Mouse (Mus musculus) activated CD4-positive, CD25-positive, alpha-beta regulatory T cell, adult 4 months (primary cell): ENCODE data around the gene Olfr1006. TPM values are rescaled to one million over a fixed set of nuclear protein-coding genes. Genes with fewer than 3 reads are reported as not detected.
"Not testable (repeated sequence)": the region's sequence is repeated elsewhere in the genome, so short reads cannot be mapped to it uniquely, and the experiment has no call there.

Experiments used
- ATAC-seq: one replicate; pipeline ENCODE4 v1.8.0; 2017
- polyA plus RNA-seq, 2 experiments: library from polyadenylated mRNA; unstranded; fragments of 100-300 nt; shearing (Covaris generic); gene quantifications; one replicate each; pipeline ENCODE4 v1.2.1; 2017

Olfr1006 gene
- not detected for polyA plus RNA-seq

DNA sequence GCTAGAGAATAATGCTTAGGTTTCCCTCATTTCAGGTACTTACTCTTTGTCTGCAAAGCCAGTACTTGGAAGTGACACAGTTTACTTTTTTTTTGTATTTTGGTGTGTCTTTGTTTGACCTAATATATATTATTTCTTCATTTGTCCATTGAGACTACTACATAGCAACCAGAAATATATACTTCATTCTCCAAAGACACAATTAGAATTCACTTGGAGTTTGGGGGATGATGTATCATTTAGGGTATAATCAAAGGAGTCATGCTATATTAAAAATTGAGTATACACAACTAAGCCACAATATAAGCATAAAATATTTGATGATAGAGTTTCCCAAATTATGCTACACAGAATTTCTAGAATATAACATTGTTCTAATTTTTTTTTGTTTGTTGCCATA, at the start of gene Olfr1006:
Olfr1006 (minus strand) TSS at position 101 of the 400 bp plus-strand sequence.
- no peak for ATAC-seq

DNA sequence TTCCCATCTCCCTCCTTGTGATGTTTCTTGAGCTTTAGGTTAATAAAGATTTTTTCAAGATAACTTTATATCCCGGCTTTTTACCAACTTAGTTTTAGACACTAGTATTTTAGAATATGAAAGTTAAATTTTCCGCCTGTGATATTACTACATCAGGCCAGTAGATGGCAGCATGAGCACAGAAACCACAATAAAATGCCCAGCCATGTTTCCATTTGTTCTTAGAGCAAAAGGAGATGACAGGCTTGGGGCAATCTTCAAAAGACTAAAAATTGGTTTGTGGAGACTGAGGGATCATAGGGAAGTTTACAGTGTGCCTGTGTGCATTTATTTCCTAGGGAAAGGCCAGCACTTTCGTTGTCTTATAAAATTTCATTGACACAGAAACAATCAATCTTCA, 47.2 kb upstream of the Olfr1006 start:
- ATAC-seq = no peak

DNA sequence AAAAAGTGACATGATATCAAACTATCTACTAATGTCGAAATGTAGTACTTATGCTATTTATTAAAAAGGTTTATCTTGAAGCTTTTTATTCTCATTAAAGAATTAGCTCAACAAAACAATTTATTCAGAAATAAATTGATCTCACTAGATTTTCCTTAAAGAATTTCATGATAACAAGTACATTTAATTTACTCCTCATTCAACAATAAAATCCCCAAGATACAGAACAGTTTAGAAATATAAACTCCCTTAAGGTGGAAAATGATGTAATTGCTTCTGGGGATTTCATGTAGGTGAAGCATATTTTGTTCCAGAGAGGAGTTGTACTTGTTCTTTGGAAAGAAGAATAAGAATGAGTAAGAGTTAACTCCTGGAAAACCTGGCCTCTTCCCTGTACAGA, 36.6 kb upstream of the Olfr1006 start, which contains the start of gene Olfr1009:
Olfr1009 (plus strand) TSS at position 301 of the 400 bp plus-strand sequence.
- ATAC-seq = no peak

DNA sequence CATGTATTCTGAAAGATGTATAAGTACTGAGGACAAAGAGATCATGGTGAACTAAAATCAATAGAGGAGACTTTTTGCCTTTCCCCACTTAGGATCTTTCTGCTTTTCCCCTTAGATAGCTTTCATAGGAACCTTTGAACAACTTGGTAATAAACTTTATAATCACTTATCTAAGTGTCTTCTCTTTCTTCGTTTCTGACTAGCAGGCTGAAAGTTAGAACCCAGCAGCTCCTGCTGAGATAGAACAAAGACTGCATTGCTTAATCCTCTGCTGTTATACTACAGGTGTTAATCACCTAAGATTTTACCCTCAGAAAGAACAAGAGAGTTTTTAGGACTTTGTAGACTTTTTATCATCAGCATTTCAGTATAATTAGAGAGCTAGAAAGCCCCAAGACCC, 32.6 kb upstream of the Olfr1006 start:
- ATAC-seq = no peak

DNA sequence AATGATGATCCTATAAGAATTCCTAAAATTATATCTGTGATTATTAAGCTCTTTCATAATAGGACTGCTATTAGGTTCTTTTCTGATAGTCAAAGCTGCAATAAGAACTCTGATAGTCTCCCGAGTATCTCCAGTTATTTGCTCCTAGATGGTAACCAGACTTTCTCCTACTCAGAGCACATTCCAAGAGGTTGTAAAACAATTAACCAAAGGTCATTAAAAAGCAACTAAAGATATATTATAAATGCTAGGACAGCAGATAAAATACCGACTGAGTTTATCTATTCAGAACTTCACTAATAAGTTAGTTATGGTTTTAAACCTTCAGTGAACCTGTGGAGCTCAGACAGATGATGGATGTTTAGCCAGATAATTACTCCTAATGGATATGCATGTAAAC, 32.1 kb upstream of the Olfr1006 start:
- not testable (repeated sequence) for ATAC-seq

DNA sequence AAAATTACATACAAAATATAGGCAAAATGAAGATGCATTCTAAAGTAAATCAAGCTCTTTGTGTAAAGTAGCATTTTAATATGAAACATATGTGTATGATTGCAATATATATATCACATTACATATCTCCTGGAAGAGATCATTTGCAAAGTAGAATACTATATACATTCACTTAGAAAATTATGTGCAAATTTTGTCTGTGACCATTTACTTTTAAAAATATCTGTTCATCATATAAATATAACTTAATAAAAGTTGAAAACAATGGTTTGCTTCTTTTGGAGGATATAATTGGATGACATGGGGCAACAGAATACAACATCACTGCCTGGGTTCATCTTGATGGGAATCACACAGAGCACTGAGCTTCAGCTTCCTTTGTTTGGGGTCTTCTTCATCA, 10.6 kb upstream of the Olfr1006 start, which contains the start of gene Olfr1008:
Olfr1008 (plus strand) TSS at position 301 of the 400 bp plus-strand sequence.
- ATAC-seq = no peak

DNA sequence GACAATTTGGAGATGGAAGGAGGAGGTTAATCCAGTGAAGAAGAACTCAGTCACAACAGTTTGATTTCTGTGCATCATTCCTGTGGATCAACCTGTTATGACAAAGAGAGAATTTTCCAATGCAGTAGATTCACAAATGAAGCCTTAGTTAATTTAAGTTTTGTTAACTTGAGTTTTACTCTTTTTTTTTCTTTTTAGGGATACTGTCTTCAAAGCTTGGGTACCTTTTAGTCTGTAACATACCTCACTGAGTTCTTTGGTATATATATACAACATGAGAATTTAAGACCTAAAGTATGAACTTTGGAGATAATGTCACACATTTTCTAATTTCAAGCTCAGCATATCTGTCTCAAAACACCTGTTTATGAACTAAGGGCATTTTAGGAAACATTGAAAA, 14.2 kb downstream of the Olfr1006 start, which contains the start of gene Olfr154:
Olfr154 (minus strand) TSS at position 101 of the 400 bp plus-strand sequence.
- ATAC-seq = not testable (repeated sequence)

DNA sequence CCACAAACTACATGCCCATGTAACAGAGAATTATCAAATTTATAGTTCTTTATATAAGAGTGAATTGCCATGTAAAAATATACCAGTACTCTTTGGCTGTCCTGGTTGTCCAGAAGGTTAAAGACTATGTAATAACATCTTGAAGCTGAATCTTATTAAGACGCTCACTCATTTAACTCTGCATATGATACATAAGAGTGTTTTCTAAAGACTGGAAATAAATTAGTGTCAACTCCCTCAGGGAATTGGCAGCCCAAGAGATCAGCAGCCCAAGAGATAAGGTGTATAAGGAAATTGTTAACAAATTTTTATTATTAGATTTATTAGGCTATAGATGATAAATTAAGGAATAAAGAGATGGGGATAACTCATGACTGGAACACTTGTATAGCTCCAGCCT, 28.0 kb downstream of the Olfr1006 start, which contains the start of gene Olfr1002:
Olfr1002 (minus strand) TSS at position 101 of the 400 bp plus-strand sequence.
- ATAC-seq = no peak

Other genes with a start within 250 kb of the Olfr1006 start
- gene Olfr994, start 242.3 kb downstream of the Olfr1006 start, polyA plus RNA-seq = not detected
- not detected for gene Olfr995, start 235.1 kb downstream of the Olfr1006 start, polyA plus RNA-seq
- not detected for gene 4833423E24Rik, start 159.7 kb downstream of the Olfr1006 start, polyA plus RNA-seq
- not detected for gene Olfr996, start 99.6 kb downstream of the Olfr1006 start, polyA plus RNA-seq
- not detected for gene Olfr998, start 89.8 kb downstream of the Olfr1006 start, polyA plus RNA-seq
- gene Olfr1000, start 66.9 kb downstream of the Olfr1006 start, polyA plus RNA-seq = not detected
- not detected for gene Olfr1002, start 28.1 kb downstream of the Olfr1006 start, polyA plus RNA-seq
- not detected for gene Olfr154, start 14.3 kb downstream of the Olfr1006 start, polyA plus RNA-seq
- gene Olfr1008, start 10.7 kb upstream of the Olfr1006 start, polyA plus RNA-seq = not detected
- not detected for gene Olfr1009, start 36.7 kb upstream of the Olfr1006 start, polyA plus RNA-seq
- not detected for gene Olfr1012, start 84.0 kb upstream of the Olfr1006 start, polyA plus RNA-seq
- not detected for gene Olfr1013, start 88.3 kb upstream of the Olfr1006 start, polyA plus RNA-seq
- not detected for gene Olfr1014, start 93.9 kb upstream of the Olfr1006 start, polyA plus RNA-seq
- gene Olfr1015, start 103.2 kb upstream of the Olfr1006 start, polyA plus RNA-seq = under 1 TPM in 1 of 2 experiments, not detected in 1; 0.13 TPM
- not detected for gene Olfr1016, start 123.8 kb upstream of the Olfr1006 start, polyA plus RNA-seq
- gene Olfr1018, start 139.7 kb upstream of the Olfr1006 start, polyA plus RNA-seq = not detected
- not detected for gene Olfr1019, start 166.7 kb upstream of the Olfr1006 start, polyA plus RNA-seq
- not detected for gene Olfr1020, start 168.3 kb upstream of the Olfr1006 start, polyA plus RNA-seq
- not detected for gene Olfr1022, start 189.8 kb upstream of the Olfr1006 start, polyA plus RNA-seq
- gene Olfr1023, start 206.9 kb upstream of the Olfr1006 start, polyA plus RNA-seq = not detected
- not detected for gene Olfr1024, start 226.3 kb upstream of the Olfr1006 start, polyA plus RNA-seq
- gene Olfr1025-ps1, start 236.4 kb upstream of the Olfr1006 start, polyA plus RNA-seq = not detected
- gene Olfr1026, start 242.8 kb upstream of the Olfr1006 start, polyA plus RNA-seq = not detected